Mouse (Mus musculus): Measurements from ENCODE around the gene Rrp1. TPM values are rescaled to one million over a fixed set of nuclear protein-coding genes. Genes with fewer than 3 reads are reported as not detected.

Rrp1 gene
- polyA plus RNA-seq, 1 experiment from 2014 or later: 290 TPM

- H3K27ac ChIP-seq (ENCODE audit: low read depth, low read length): no peak overlapping the region
- no peak overlapping the region for H3K9ac ChIP-seq (ENCODE audit: low read length)
- ATAC-seq (replicated peaks; ENCODE audit: low FRiP score): no peak
- no peaks in the 10 kb centered on the region for H3K36me3 ChIP-seq (ENCODE audit: control insufficient read depth, insufficient read depth, low read length)
- no peaks in the 10 kb centered on the region for H3K27me3 ChIP-seq (ENCODE audit: control insufficient read depth, insufficient read depth, low read length)
- no peak for DNase-seq (ENCODE audit: low spot score)
- no peak overlapping the region for H3K4me3 ChIP-seq (ENCODE audit: low read depth, low read length)
- no peaks in the 10 kb centered on the region for H3K9me3 ChIP-seq (ENCODE audit: control insufficient read depth, low read length)
- 59% methylated on average over 4 of the region's 4 CpGs for WGBS
- H3K4me1 ChIP-seq (replicated peaks; ENCODE audit: control insufficient read depth, insufficient read depth, low read length): peaks cover 10% of the 10 kb centered on the region
- H3K4me2 ChIP-seq (ENCODE audit: low read depth, low read length, severe bottlenecking): no peak overlapping the region
Observed at GRCm38 (mm10) chr10:78353196-78353595, 59.6 kb downstream of the Rrp1 start.

GRCm38 (mm10) chr10:78352666-78353030 lies 60.2 kb downstream of the Rrp1 start:
- H3K9me3 ChIP-seq (ENCODE audit: control insufficient read depth, low read length): no peaks in the 10 kb centered on the region
- DNase-seq (ENCODE audit: low spot score) (no peak), ATAC-seq (replicated peaks; ENCODE audit: low FRiP score) (peak; percentile 16; the same call in 1 of the 2 replicates)
- 18% methylated on average over 8 of the region's 8 CpGs for WGBS
- 0 out of 2 replicates have a peak overlapping the region, but pooled peaks have one; percentile 15 for H3K27ac ChIP-seq (ENCODE audit: low read depth, low read length)
- H3K4me1 ChIP-seq (replicated peaks; ENCODE audit: control insufficient read depth, insufficient read depth, low read length): peaks cover 10% of the 10 kb centered on the region
- H3K36me3 ChIP-seq (ENCODE audit: control insufficient read depth, insufficient read depth, low read length): no peaks in the 10 kb centered on the region
- H3K9ac ChIP-seq (ENCODE audit: low read length): peak overlapping the region; percentile 96
- peak overlapping the region; percentile 92 for H3K4me3 ChIP-seq (ENCODE audit: low read depth, low read length)
- H3K4me2 ChIP-seq (ENCODE audit: low read depth, low read length, severe bottlenecking): peak overlapping the region; percentile 88
- no peaks in the 10 kb centered on the region for H3K27me3 ChIP-seq (ENCODE audit: control insufficient read depth, insufficient read depth, low read length)

GRCm38 (mm10) chr10:78351887-78352665 lies 60.8 kb downstream of the Rrp1 start, which contains the start of gene Agpat3:
Agpat3 (minus strand) TSS chr10:78352489.
- Histone ChIP-seq H3K9me3 (ENCODE audit: control insufficient read depth, low read length) (no peaks in the 10 kb centered on the region), H3K36me3 (ENCODE audit: control insufficient read depth, insufficient read depth, low read length) (no peaks in the 10 kb centered on the region), H3K9ac (ENCODE audit: low read length) (peak within 1 kb of the TSS; percentile 96), H3K4me3 (ENCODE audit: low read depth, low read length) (peak within 1 kb of the TSS; percentile 92), H3K4me2 (ENCODE audit: low read depth, low read length, severe bottlenecking) (peak within 1 kb of the TSS; percentile 88), H3K27ac (ENCODE audit: low read depth, low read length) (0 out of 2 replicates have a peak within 1 kb of the TSS, but pooled peaks have one; percentile 15), H3K27me3 (ENCODE audit: control insufficient read depth, insufficient read depth, low read length) (no peaks in the 10 kb centered on the region), H3K4me1 (replicated peaks; ENCODE audit: control insufficient read depth, insufficient read depth, low read length) (peaks cover 10% of the 10 kb centered on the region)
- ATAC-seq (replicated peaks; ENCODE audit: low FRiP score): peak; percentile 85
- peak; percentile 75 for DNase-seq (ENCODE audit: low spot score)
- under 1% methylated on average over 101 of the region's 113 CpGs for WGBS

DNA sequence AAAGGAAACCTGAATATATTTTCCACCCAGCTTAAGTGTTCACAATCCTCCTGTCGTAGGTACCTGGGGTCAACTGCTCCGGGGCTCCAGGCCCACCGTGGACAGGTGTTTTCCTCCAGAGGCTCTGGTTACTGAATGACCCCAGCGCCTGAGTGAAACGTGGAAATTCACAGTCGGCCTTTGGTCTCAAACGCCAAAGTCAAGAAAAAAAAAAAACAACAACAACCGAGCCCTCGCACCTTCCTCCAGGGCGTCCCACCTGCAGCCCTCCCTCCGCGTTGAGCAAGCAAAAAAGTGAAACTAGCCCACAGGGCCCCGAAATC lies 61.3 kb downstream of the Rrp1 start:
- H3K4me2 ChIP-seq (ENCODE audit: low read depth, low read length, severe bottlenecking): peak overlapping the region; percentile 88
- H3K4me3 ChIP-seq (ENCODE audit: low read depth, low read length): peak overlapping the region; percentile 92
- H3K27ac ChIP-seq (ENCODE audit: low read depth, low read length): no peak overlapping the region
- H3K4me1 ChIP-seq (replicated peaks; ENCODE audit: control insufficient read depth, insufficient read depth, low read length): peaks cover 10% of the 10 kb centered on the region
- H3K27me3 ChIP-seq (ENCODE audit: control insufficient read depth, insufficient read depth, low read length): no peaks in the 10 kb centered on the region
- ATAC-seq (replicated peaks; ENCODE audit: low FRiP score) (no peak), DNase-seq (ENCODE audit: low spot score) (no peak)
- no peaks in the 10 kb centered on the region for H3K9me3 ChIP-seq (ENCODE audit: control insufficient read depth, low read length)
- peak overlapping the region; percentile 96 for H3K9ac ChIP-seq (ENCODE audit: low read length)
- 3% methylated on average over 13 of the region's 13 CpGs for WGBS
- H3K36me3 ChIP-seq (ENCODE audit: control insufficient read depth, insufficient read depth, low read length): no peaks in the 10 kb centered on the region

DNA sequence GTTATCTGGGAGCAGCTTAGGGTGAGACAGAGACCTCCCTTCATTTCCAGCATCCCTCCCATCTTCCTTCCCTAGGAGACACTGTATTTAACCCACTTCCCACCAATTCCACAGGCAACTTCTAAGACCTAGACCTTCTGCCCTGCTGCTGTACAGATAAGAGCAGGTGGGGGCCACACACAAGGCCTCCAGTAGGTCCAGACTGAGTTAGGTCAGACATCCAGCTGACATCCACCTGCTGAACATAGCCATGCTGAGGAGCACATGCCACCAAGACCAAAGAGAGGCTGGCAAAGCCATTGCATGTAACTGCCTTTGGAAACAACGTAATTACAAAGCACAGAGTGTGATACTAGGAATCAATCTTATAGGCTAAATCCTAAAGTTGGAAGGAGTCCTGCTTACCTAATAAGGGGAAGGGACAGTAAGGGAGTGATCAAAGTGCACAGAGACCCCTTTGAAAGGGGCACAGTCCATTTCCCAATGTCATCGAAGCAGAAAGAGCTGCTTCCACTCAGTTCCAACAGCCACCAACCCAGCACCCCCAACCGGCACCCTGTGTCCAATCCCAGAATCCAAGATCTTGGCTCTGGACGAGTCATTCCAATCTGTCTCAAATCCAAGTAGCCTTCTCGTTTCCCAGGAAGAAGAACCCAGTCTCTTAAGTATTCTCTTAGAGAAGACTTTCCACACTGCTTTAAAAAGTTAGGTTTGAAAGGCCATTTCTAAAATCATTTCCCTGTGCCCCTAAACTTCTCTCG lies 61.9 kb downstream of the Rrp1 start:
- Histone ChIP-seq H3K4me1 (replicated peaks; ENCODE audit: control insufficient read depth, insufficient read depth, low read length) (peaks cover 10% of the 10 kb centered on the region), H3K36me3 (ENCODE audit: control insufficient read depth, insufficient read depth, low read length) (no peaks in the 10 kb centered on the region), H3K9ac (ENCODE audit: low read length) (peak overlapping the region; percentile 96), H3K4me2 (ENCODE audit: low read depth, low read length, severe bottlenecking) (peak overlapping the region; percentile 88), H3K27me3 (ENCODE audit: control insufficient read depth, insufficient read depth, low read length) (no peaks in the 10 kb centered on the region), H3K4me3 (ENCODE audit: low read depth, low read length) (peak overlapping the region; percentile 92), H3K27ac (ENCODE audit: low read depth, low read length) (no peak overlapping the region), H3K9me3 (ENCODE audit: control insufficient read depth, low read length) (no peaks in the 10 kb centered on the region)
- 28% methylated on average over 6 of the region's 6 CpGs for WGBS
- DNase-seq (ENCODE audit: low spot score) (no peak), ATAC-seq (replicated peaks; ENCODE audit: low FRiP score) (no peak)

Small RNA genes lying within 50 kb of the gene (microRNA-seq; reads per million reads assigned to microRNA genes)
- gene Mir6410 (ENCODE audit: insufficient number of aligned reads) (not detected), gene Mir6907 (ENCODE audit: insufficient number of aligned reads) (5.0 reads per million), gene Mir6908 (ENCODE audit: insufficient number of aligned reads) (not detected)

Other genes with a start within 250 kb of the Rrp1 start
- 14.0 and 16.3 TPM in 2 replicates for gene D10Jhu81e, start 243.3 kb downstream of the Rrp1 start, polyA plus RNA-seq (2014; fragmentation: Nextera tagmentation; extraction: Ambion mirVana)
- 23.7 and 28.4 TPM in 2 replicates for gene Pwp2, start 227.9 kb downstream of the Rrp1 start, polyA plus RNA-seq (2014; fragmentation: Nextera tagmentation; extraction: Ambion mirVana)
- 15.5 and 19.9 TPM in 2 replicates for gene Trappc10, start 168.4 kb downstream of the Rrp1 start, polyA plus RNA-seq (2014; fragmentation: Nextera tagmentation; extraction: Ambion mirVana)
- gene Agpat3, start 60.6 kb downstream of the Rrp1 start, polyA plus RNA-seq (2014; fragmentation: Nextera tagmentation; extraction: Ambion mirVana): 52.3 and 57.9 TPM in 2 replicates
- 104 and 112 TPM in 2 replicates for gene Cstb, start 12.6 kb upstream of the Rrp1 start, polyA plus RNA-seq (2014; fragmentation: Nextera tagmentation; extraction: Ambion mirVana)
- 8.0 and 9.2 TPM in 2 replicates for gene Pdxk, start 51.9 kb upstream of the Rrp1 start, polyA plus RNA-seq (2014; fragmentation: Nextera tagmentation; extraction: Ambion mirVana)
- gene Olfr1358, start 104.4 kb upstream of the Rrp1 start, polyA plus RNA-seq (2014; fragmentation: Nextera tagmentation; extraction: Ambion mirVana): not detected in 2 replicates
- 22.6 and 29.4 TPM in 2 replicates for gene Ilvbl, start 161.3 kb upstream of the Rrp1 start, polyA plus RNA-seq (2014; fragmentation: Nextera tagmentation; extraction: Ambion mirVana)
- 13.5 and 14.3 TPM in 2 replicates for gene Syde1, start 178.9 kb upstream of the Rrp1 start, polyA plus RNA-seq (2014; fragmentation: Nextera tagmentation; extraction: Ambion mirVana)
- not detected in 2 replicates for gene Olfr1357, start 205.0 kb upstream of the Rrp1 start, polyA plus RNA-seq (2014; fragmentation: Nextera tagmentation; extraction: Ambion mirVana)